Mouse (Mus musculus) left cerebral cortex, adult 2 months (tissue): ENCODE data around the gene Pebp1. TPM values are rescaled to one million over a fixed set of nuclear protein-coding genes. Genes with fewer than 3 reads are reported as not detected.

Source experiments
- DNase-seq, 2 experiments: peaks; one replicate each; pipeline ENCODE4 v3.0.0; 2021 to 2022; ENCODE audit warnings: low spot score in 2 of 2, mixed read lengths in 1 of 2; ENCODE audit errors: extremely low spot score in 1 of 2
- H3K27ac ChIP-seq: fragments of 200-600 bp; 2 replicates; pipeline ENCODE4 v1.8.1; 2022
- H3K4me3 ChIP-seq: fragments of 200-600 bp; 2 replicates; pipeline ENCODE4 v1.8.1; 2022
- CTCF ChIP-seq: fragments of 200-600 bp; IDR thresholded peaks from 2 replicates; pipeline ENCODE4 v1.8.1; 2022; ENCODE audit warnings: antibody characterized with exemption, mild to moderate bottlenecking, moderate library complexity
- intact Hi-C: fragments of 180-260 bp; cut with DNase I; formaldehyde crosslinking; loops from one replicate; pipeline ENCODE4 v1.15.1; 2025
- long read RNA-seq, 2 experiments: library from polyadenylated mRNA; stranded (forward); transcript quantifications; one replicate each; pipeline ENCODE4 v2.0.0; 2021; ENCODE audit warnings: borderline mapping rate in 2 of 2
- total RNA-seq, 2 experiments: library from RNA; stranded (reverse); gene quantifications; 2 replicates each; pipeline ENCODE4 v1.2.3; 2021

The Pebp1 gene
- 100 to 1,000 TPM; 647 to 672 TPM for total RNA-seq
- long read RNA-seq, experiment 1, transcript Pebp1-201 (4 exons, 1,240 nt): major isoform, 356 of 373 reads
- long read RNA-seq, experiment 1, partial matches to known transcripts: 6 of 373 reads
- long read RNA-seq, experiment 1, other reads (novel, unspliced or antisense): 11 of 373 reads
- long read RNA-seq, experiment 2, transcript Pebp1-201 (4 exons, 1,240 nt): major isoform, 273 of 293 reads
- long read RNA-seq, experiment 2, partial matches to known transcripts: 4 of 293 reads
- long read RNA-seq, experiment 2, other reads (novel, unspliced or antisense): 16 of 293 reads

DNA sequence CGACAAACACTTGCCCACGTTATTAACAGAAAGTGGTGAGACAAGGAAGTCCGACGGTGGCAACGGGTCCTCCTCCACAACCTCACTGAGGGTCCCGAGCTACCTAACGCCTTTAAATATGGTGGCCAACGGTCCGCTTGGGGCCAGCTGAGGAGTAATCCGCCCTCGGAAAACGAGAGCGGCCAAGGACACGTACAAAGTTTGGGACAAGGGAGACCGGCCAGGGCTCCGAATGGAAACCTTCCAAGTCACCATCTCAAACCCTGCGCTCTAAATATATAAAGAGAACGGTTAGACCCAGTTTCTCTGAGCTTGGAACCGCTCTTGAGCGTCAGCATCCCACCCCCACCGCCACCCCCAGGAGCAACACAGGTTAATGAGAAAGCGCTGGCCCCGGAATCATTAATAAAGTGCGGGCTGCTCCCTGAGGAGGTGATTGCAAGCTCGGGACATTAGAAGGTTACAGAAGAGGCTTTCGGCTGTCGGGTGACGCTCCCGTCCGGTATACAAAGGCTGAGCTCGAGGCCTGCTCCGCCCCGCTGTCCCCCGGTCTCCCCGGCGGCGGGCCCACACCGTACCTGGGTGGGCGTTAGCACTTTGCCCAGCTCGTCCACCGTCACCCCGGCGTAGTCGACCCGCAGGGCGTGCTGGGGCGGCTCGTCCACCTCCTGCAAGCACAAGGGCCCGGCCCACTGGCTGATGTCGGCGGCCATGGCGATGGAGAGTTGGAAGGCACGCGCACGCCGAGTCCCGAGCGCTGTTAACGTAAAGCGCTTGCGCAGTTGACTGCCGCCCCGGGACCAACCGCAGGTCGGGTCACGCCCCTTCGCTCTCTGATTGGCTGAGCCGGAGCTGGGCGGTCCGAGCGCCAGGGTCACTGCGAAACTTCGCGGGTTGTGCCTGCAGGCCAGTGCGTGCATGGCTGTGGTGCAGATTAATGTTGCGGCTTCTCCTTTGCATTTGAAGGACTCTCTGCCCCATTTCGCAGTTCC lies at the start of gene Pebp1:
TSS of gene Pebp1 (minus strand) at position 795 of the 992 bp plus-strand sequence.
- intact Hi-C loops: loop anchor here (5.0 kb wide), 2 partner anchors 45 to 170 kb away; partner anchors contain the start of gene Suds3
- peak; percentile 21; the same call in 1 of the 2 replicates for TF ChIP-seq CTCF
- peak; percentile 93 to 94 for DNase-seq
- H3K27ac ChIP-seq: peak within 1 kb of the TSS; percentile 61
- H3K4me3 ChIP-seq: peak within 1 kb of the TSS; percentile 78

DNA sequence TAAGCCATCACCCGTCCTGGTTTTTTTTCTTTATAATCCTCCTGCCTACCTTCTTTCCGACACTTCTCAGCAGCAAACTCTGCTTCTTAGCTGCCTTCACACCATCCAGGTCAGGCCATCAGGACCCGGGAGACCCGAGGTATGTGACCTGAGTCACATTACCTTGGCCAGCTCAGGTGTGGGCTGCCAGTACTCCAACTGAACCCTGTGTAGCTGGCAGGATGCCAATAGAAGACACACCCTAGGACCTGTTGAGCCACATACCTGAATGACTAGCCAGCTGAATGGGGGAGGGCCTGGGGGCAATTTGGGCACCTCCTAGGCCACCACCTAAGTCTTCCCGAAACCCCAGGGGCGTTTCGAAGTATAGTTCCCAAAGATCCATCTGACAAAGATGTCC lies 43.0 kb upstream of the Pebp1 start:
- no peak overlapping the region for H3K4me3 ChIP-seq
- no peak overlapping the region for H3K27ac ChIP-seq
- DNase-seq: no peak
- no peak for TF ChIP-seq CTCF
- intact Hi-C loops: no loop called here

DNA sequence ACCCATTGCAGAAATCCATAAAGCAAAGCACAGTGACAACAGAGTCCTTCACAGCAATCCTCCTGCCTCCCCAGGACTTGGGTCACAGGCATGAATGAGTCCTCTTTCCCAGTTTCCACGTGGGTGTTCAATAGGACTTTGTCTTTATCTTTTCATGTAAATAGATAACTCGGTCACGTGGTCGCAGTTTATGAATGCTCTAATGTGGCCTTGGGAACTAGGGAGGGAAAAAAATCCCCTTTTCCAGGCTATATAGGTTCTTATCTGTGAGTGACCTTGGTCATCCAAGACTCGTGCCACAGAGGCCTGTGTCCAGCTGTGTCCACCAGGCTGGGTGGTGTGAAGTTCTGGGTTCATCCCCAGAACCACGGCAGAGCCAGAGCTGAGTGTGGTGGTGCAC lies 39.0 kb upstream of the Pebp1 start:
- intact Hi-C loops: no loop called here
- TF ChIP-seq CTCF: no peak
- H3K4me3 ChIP-seq: no peak overlapping the region
- no peak for DNase-seq
- H3K27ac ChIP-seq: no peak overlapping the region

DNA sequence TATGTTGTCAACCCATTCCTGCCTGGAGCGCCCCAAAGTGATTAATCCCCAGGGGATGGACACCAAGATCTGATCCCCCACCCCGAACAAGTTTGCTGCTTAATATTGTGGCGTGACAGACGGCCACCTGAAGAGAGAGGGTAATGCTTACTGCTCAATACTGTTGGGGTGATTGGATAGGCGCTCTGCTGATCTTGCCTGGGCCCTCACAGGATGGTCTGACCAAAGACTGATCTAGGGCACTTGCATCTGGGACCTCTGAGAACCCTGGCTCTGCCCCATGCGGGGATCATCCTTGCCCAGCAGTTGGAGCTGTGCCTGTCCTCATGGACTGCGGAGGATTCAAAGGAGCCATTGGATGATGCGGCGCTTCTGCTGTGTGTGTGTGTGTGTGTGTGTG lies 36.3 kb upstream of the Pebp1 start:
- DNase-seq: no peak
- no peak for TF ChIP-seq CTCF
- intact Hi-C loops: no loop called here
- no peak overlapping the region for H3K27ac ChIP-seq
- H3K4me3 ChIP-seq: no peak overlapping the region

DNA sequence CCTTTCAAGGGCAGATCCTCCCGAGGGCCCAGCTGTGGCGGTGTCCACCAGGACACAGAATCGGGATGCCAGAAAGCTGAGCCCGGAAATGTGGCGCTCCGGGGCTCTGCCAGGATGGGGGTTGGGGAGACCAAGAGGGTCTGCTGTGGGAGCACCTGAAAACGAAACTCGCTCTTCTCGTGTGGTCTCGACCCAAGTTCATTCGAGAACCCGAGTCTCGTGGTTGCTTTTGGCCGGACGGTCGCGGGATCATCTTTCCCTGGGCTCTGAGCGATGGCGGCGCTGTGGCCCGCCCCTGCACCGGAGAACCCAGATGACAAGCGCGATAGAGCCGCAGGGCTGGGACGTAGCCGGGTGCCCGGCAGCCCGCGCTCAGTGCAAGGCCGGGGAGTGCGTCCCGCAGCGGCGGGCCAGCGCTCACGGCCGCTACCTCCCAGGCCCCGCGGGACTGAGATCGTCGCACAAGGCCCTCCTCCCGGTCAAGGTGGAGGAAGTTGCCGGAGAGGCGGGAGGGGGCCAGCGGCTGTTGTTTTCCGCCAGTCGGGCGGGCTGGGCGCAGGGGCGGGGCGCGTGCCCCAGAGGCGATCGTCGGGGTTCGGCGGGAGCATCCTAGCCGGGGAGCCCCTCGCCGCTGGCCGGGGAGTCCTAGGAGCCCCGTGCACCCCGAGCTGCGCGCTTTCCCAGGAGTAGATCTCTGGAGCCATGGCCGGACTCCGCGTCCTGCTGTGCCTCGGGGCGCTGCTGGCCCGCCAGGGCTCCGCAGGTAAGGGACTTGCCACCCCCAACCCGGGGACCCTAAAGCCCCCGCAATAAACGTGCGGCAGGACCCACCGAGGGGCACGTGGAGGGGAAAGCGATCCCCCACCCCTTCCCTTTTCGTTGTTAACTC lies 31.6 kb upstream of the Pebp1 start, which contains the start of gene Vsig10:
TSS of gene Vsig10 (plus strand) at position 343 of the 889 bp plus-strand sequence.
- Histone ChIP-seq H3K4me3 (peak within 1 kb of the TSS; percentile 72), H3K27ac (peak within 1 kb of the TSS; percentile 78)
- TF ChIP-seq CTCF: no peak
- peak; percentile 32 to 45 for DNase-seq
- intact Hi-C loops: loop anchor here (2.0 kb wide), 1 partner anchor 38 kb away; the partner anchor contains the start of gene Wsb2

DNA sequence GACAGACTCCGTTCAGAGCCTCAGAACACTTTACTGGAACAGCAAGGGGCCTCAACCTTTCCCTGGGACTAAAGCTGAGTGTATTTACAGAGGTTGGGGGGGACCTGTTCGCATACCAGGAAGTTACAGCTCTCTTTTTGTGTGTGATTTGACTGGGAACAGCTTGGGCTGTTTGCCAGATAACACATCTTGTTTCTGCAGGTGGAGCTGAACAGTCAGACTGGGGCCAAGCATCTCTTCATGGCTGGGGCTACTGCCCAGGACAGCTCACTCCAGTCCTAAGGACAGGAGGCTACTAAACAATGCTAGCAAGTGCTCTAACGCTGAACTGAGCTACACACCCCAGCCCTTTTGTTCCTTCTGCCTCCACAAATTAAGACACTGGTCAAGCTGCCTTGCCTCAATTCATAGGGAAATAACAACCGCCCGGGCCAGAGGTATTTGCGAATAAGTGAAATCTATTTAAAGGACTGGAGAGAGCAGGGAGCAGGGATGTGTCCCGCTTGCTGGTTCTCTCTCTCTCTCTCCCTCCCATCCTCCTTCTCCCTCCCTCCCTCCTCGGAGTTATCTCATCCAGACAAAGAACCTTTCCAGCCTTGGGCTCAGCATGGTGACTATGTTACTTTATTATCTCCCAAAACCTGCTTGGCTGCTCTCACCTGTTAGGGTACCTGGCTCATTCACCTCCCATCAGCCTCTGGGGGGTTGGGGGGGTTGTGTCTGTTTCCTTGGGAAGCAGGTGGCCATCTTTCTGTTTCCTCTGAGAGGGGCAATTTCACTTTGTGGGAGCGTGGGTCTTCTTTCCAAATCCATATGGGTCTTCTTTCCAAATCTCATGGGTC lies 27.4 kb upstream of the Pebp1 start:
- DNase-seq: no peak
- no peak for TF ChIP-seq CTCF
- H3K27ac ChIP-seq: no peak overlapping the region
- intact Hi-C loops: no loop called here
- no peak overlapping the region for H3K4me3 ChIP-seq

DNA sequence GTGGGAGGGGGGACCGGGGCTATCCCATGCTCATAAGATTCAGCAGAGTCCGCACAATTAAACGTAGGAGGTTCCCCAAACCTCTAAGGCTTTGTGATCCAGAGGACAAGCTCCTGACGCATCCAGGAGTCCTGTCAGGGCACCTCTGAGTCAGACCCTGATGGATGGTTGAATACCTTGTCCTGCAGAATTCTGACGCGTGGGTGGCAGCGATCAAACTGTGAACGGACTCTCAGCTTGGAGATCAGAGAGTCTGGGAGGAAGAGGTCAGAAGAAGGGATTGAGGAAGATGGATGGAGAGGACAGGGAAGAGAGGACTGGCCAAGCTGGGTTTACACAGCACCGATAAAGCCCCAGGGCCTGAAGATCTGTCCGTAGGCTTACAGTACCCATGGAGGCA lies 26.5 kb upstream of the Pebp1 start:
- no peak overlapping the region for H3K4me3 ChIP-seq
- no peak overlapping the region for H3K27ac ChIP-seq
- intact Hi-C loops: no loop called here
- DNase-seq: no peak
- no peak for TF ChIP-seq CTCF

DNA sequence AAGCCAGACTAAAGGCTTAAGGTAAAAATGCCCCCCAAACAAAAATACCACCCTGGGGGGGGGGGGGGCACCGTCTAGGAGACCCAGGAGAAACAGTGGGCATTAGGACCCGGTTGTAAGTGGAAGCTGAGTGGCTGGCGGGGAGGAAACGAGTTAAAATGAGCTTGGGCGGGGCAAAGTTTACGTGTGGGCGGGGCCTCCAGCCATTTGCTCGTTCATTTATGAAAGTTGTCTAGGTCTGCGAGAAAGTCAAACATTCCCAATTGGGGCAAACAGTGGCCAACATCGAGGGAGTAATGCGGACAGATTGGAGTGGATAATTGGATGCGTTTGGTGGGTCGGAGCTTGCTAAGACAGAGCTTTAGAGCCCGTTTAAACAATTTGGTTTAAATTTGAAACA lies 26.0 kb upstream of the Pebp1 start:
- no peak overlapping the region for H3K27ac ChIP-seq
- DNase-seq: no peak
- intact Hi-C loops: no loop called here
- no peak overlapping the region for H3K4me3 ChIP-seq
- TF ChIP-seq CTCF: no peak

DNA sequence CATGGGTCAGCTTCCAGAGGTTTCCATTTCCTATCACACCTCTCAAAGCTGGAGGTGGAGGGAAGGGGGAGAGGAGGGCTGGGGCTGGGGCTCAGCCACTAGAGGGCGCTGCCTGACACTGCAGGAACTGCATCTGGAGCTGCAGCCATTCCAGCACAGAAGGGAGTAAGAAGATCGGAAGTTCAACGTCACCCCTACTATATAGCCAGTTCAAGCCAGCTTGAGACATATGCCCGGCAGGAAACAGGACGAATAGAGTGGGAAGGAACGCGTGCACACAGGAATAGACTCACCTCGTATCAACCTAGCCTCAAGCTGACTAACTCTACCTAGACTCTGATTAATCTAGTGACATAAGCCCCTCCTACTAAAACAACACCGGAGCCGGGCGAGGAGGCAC lies 20.3 kb upstream of the Pebp1 start:
- DNase-seq: peak; percentile 54 to 59
- H3K4me3 ChIP-seq: no peak overlapping the region
- intact Hi-C loops: loop anchor here (5.0 kb wide), 3 partner anchors 100 to 190 kb away; partner anchors contain the start of gene Suds3
- peak; percentile 86 for TF ChIP-seq CTCF
- H3K27ac ChIP-seq: no peak overlapping the region

DNA sequence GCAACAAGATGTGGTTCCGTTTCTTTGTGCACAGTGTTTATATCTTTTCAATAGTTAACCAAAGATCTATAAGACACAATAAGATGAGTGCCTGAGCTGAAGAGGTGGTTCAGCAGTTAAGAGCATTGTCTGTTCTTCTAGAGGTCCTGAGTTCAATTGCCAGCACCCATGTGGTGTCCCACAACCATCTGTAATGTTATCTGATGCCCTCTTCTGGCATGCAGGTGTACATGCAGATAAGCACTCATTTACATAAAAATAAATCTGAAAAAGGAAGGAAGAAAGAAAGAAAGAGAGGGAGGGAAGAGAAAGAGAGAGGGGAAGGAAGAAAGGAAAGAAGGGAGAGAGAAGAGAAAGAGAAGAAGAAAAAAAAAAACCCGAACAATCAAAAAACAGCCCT lies 19.4 kb upstream of the Pebp1 start:
- intact Hi-C loops: loop anchor here (5.0 kb wide), 3 partner anchors 100 to 190 kb away; partner anchors contain the start of gene Suds3
- TF ChIP-seq CTCF: no peak; the same call in none of the 2 replicates
- H3K27ac ChIP-seq: no peak overlapping the region
- no peak overlapping the region for H3K4me3 ChIP-seq
- no peak for DNase-seq
